Mouse (Mus musculus) ES-Bruce4 (cell line): ENCODE measurements around the gene Casz1.

Source experiments
- CTCF ChIP-seq: IDR thresholded peaks from one replicate; pipeline ENCODE4 v1.8.1; 2011; ENCODE audit warnings: low read depth, low read length
- EP300 ChIP-seq: IDR thresholded peaks from 2 replicates; pipeline ENCODE4 v1.6.1; 2011; ENCODE audit warnings: low read depth, low read length; ENCODE audit not compliant: insufficient read depth
- POLR2A ChIP-seq: IDR thresholded peaks from one replicate; pipeline ENCODE4 v1.8.1; 2011; ENCODE audit warnings: low read length; ENCODE audit not compliant: insufficient read depth

GRCm38 (mm10) chr4:148901275-148902052 lies 97.2 kb downstream of the Casz1 start:
- TF ChIP-seq POLR2A (no peak), CTCF (no peak), EP300 (no peak)
